Mouse (Mus musculus) thymus, postnatal 10 days (tissue): ENCODE data around the gene Mpnd.

Experiments used
- DNase-seq, 2 experiments: peaks; one replicate each; pipeline ENCODE4 v3.0.0; 2021; ENCODE audit warnings: low spot score in 2 of 2

The Mpnd gene

DNA sequence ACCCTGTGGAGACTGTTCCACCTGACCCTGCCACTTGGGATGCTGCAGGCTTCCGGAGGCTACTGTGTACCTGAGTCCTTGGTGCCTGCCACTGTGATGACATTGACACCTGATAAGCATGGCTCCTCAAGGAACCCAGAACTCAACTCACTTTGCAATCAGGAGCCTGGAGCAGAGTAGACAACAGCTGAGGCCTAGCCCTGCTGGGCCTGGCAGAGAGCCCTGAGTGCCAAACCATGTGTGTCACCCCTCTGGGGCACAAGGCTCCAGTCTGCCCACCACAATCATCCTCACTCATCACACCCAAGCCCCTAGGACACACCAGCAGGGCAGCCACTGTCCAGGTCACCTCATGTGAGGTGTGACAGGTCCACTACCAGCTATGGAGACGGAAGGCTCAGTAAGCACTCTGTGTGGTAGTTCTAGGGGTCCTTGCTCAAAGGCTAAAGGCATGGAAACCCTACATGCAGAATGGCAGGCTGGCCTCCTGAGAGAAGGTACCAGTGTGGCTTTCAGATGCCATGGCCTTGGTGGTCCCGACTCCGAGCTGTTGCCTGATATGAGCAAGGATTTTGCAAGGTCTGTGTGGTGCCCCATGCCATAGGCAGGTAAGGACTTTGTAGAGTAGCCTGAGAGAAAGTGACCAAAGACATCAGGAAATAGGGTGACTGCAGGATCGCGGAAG lies 15.0 kb downstream of the Mpnd start:
- DNase-seq: no peak

DNA sequence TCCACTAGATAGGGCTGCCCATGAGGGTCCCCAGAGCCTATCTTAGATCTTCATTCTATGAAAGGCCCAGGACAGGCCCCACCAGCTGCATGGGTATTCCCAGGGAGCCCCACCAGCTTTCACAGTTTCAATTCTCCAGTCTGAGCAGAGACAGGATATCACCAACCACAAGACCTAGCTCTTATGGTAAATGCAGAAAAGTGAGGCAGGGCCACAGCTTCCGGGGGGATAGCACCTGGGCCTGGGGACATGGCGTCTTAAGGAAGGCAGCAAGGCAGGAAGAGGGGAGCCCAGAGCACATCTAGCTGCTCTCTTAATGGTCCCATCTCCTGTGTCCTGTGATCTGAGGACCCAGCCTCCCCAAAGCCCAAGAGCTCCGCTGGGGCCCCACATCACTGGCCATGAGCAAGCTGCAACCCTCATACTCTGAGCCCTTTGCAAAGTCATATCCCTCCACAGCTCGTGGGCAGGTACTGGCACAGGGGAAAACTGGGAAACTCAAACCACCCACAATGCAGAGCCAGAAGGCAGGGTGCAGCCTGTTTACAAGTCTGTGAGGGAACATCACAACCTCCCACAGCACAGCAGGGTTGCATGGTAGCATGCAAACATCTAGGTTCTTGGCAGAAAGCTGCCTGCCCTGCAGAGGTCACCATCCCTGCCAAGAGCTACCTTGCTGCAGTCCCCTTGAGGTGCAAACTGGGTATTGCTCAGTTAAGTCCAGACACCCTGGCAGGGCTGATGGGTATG lies 15.8 kb downstream of the Mpnd start:
- DNase-seq: peak; percentile 77 to 84

DNA sequence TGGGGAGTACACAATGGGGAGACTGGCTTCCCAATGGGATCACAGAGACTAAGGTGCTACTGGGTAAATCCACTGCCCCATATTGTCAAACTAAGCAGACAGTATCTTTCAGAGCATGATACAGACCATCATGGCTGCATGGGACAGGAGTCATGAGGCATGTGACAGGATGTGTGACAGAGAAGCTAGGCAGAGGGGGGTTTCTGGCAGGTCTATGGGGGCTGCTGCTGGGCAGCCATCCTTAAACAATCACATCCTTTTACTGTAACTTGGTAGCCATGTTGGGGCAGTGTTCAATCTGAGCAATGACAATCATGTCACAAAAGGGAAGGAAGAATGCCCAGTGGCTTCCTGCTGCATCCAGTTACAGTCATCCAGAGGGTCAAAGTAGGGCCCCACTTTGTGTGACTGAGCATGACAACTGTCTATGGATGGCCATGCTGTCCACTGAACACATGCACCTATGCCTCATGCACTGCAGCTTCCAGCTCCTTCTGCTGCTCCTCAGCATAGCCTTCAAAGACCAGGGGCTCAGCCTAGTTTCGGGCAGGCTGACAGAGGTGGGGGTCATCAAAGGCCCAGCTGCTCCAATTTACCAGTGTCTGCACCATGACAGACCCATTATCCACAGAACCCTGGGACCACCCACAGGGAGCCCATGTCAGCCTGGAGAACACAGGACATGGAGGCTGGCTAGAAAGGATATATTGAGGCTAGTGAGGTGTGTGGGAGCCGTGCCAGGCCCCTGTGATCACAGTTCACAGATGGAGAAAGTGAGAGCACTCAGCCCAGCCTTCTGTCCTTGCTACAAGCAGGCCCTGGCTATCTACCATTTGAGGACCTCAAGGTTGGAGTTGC lies 16.8 kb downstream of the Mpnd start:
- DNase-seq: no peak

DNA sequence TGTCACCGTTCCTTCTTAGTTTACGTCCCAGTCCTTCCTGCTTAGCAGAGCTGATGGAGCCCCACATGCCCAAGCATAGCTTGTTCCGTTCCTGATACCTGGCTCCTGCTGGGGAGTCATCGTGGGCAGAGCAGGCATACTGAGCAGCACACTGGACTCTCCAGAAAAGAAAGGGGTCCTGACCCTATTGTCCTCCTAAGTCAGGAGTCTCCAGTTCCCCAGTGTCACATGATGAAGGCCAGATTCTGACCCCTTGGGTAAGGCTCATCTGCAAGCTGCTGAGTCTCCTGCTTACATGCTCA lies 17.4 kb downstream of the Mpnd start:
- DNase-seq: no peak

DNA sequence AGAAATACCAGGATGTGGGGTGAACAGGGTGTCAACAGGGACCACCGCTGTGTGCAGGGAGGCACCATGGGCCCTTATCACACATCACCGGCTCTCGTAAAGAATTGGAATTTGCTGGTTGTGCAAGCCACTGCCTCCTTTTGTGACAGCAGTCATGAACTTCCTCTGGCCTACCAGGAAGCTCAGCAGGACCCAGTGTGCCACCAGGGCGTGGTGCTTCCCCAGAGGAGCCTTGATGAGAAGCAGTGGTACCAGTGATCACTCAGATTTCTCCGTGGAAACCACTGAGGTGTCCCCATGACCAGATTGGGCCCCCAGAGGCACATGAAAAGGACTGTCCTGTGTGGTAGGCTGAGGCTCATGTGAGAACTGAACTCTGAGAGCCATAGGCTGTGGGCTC lies 17.9 kb downstream of the Mpnd start:
- no peak for DNase-seq

DNA sequence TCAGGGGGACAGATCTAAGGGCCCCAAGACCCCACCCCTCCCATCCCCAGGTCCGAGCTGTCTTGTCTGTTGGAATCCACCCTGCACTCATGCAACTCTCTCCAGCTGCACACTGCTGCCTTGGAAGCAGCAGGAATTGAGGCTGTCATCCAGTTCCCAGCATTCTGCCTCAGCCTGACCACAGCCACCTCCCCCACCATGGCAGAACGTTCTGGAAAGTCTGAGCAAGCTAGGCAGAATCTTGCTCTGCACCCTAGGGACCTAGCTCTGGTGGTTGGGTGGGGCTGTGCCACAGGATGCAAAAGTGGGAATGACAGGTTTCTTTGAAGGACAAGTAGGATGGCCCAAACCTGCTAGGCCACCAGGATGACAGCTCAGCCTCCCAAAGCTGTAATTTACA lies 19.0 kb downstream of the Mpnd start:
- DNase-seq: no peak

DNA sequence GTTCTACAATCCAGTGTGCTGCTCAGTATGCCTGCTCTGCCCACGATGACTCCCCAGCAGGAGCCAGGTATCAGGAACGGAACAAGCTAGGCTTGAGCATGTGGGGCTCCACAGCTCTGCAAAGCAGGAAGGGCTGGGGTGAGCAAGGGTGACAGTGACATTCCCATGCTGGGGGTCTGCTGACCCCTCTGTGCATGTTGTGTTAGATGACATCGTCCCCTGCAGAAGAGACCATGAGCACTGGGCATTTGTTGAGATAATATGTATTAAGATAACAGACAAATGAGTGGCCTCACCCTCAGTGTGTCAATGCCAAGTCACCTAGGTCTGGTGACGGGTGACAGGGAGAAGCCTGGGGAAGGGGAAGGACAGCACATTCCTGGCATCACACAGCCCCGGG lies 19.4 kb downstream of the Mpnd start:
- DNase-seq: no peak

DNA sequence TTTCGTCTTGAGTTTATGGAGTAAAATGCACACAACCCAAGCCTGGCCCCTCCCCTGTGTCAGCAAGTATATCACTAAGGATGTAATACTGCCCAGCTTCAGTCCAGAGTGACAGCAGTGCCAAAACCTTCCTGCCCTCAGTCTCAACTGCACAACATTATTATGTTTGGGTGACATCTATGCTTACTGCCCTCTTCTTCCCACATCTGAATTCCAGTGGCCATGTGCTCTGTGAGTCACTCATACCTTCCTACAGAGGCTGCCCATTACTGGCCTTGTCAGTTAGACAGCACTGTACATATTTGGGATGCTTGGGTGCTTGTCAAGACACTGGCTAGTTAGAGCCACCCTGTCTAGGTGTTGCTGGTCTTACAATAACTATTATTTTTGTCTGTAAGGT lies 20.8 kb downstream of the Mpnd start:
- no peak for DNase-seq

DNA sequence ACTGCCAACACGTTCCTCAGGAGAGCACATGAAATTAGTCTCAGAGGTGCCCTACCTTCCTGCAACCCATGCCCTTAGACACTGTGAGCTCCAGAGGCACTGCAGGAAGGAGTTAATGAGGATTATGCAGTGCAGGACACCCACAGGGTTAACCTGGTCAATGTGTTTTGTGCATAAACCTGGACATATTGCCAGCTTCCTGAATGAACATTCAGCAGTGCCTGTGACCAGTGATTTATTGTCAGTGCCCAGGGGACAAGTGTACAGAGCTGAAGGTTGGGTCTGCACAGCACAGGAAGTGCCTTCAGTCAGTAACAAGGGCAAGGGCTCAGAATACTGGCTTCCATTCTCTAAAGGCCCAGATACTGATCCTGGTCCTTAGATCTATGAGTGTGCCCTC lies 21.4 kb downstream of the Mpnd start:
- no peak for DNase-seq

DNA sequence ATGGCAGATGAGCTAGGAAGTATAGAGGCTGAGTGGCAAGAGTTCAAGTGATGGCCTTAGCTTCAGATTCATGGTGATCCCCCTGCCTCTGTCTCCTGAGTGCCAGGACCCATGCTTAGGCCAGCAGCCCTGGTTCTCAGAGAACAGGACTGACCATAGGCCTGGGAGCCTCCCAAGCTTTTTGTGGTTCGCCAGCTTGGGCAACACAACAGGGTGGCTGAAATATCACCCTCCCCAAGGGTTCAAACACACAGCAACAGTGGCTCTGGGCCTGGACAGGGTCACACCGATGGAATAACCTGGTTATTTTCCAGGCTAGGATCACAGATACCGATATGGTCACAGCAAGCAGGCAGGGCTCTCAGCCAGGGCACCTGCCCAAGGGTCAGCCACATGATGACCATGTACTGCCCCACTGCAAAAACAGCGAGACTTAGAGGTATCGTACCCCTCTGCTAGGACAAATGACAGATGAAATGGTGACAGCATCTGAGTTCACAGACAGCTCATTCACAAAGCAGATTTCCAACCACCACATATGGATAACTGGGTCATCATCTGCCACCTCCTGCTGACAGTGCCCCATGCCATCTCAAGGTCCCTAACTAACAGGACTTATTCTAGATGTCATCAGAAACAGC lies 22.4 kb downstream of the Mpnd start:
- no peak for DNase-seq

DNA sequence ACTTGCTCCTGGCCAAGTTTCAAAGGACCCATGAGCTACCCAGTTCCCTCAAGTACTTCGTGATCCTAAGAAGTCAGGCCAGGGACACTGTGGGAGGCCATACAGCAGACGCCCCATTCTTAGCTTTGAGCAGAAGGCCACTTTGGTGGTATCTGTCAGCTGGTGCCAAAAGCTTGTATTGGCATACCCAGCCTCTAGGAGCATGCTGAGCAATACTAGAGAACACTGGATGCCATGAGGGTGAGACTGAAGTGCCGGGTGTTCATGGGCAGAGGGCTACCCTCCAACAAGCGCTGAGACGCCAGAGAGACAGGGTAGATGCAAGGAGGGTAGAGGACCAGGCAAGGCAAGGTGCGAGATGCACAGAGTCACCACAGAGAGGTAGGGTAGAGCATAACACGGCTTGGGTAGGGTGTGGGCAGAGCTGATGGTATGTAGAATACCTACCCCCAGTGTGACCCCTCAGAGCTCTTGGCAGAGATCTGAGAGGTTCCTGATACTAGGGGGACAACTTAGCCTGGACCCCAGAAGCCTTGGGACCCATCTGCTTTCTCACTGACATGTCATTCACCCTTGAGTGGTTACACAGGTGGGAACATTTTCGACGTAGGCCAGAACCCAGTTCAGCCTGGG lies 24.8 kb downstream of the Mpnd start:
- no peak for DNase-seq

DNA sequence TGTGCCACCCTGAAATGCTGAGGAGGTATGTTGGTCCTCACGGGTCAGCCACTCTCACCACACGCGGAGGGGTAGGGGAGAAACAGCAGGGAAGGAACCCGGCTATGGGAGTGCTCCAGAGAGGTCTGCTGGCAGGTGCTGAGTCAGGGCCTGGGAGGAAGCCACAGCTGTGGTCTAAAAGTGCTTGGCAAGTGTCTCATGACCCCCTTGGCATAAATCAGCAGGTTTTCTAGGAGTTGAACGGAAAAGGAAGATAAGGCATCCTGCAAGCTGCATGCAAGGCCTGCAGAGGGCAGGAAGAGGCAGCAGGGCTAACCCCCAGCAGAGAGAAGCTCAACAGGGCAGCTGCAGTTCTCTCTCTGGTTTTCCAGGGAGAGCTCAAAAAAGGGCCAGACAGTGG lies 25.4 kb downstream of the Mpnd start:
- DNase-seq: peak in 1 of 2 experiments; percentile 35

DNA sequence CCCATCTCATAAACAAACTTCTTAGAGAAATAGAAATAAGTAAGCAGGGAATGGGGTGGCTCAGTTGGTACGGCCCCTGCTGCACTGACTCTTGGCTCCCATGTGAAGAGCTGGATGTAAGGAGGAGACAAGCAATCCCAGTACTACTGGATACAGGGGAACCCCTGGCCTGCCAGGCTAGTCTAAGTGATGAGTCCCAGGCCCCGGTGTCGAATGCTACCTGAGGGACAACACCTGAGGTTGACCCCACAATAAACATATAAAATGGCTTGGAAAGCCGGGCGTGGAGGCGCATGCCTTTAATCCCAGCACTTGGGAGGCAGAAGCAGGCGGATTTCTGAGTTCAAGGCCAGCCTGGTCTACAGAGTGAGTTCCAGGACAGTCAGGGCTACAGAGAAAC lies 25.9 kb downstream of the Mpnd start:
- DNase-seq: no peak

DNA sequence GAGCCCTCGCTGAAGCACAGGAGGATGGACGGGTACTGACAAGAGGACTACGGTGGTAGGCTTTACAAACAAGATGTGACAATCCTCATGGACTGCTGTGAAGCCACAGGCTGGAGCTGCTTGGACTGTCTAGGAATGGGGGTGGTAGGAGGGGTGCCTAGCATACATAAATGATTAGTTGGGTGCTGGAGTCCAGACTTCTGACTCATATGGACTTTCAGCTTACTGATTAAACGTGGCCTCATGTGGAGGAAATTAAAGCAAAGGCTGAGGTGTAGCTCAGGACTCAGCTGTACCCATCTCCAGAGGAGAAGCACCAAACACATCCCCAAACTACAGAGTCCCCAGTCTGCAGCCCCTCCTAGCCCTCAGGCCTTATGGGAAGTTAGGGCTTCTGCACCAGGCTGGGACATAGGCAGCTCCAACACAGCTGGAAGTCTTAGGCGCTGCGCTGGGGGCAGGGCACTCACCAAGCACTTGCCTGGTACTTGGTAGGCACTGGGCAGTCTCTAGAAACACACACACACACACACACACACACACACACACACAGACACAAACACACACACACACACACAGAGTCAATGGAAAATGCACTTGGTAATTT lies 26.7 kb downstream of the Mpnd start:
- DNase-seq: no peak

DNA sequence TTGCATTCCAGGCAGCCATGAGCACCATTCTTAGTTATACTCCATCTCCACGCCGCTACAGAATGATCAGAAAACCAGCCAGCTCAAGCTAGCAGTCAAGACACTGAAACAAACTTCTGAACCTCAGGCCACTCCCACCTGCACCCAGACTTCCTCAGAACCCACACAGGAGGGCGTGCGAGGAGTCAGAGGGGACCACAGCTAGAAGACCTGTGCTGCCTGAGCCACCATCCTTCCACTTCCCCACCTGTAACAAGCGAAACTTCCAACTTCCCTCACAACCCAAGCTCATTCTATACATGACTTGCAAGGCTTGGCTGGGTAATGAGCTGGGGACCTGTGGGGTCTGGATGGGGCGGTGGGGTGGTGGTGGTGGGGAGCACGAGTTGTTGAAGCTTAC lies 27.3 kb downstream of the Mpnd start:
- DNase-seq: peak in 1 of 2 experiments; percentile 56

DNA sequence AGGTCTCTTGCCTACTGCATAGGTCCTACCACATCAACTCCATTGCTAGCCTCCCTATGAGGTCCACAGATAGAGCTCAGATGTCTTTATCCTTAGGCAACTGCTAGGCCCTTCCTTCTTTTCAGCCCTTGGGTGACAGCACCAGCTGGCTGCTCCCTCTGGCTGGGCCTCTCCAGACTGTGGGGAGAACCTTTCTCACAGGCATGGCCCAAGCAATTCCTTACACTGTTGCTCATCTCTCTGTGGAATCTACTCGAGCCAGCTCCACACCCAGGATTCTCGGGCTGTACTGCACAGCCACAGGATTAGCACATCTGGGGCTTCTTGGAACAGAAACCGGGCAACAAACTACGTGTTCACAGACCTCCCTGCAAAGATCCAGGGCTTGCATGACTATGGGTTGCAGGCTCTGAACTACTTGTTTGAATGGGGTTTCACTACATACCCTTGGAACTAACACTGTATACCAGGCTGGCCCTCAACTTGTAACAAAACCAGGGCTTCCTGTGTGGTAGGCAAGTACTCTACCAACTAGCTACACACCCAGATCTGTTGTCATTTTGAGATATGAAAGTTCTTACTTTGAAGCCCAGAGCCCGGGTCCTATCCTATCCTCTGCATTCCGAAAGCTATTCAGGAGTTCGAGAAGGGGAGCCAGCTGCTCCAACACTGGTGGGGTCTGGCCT lies 28.7 kb downstream of the Mpnd start:
- no peak for DNase-seq

DNA sequence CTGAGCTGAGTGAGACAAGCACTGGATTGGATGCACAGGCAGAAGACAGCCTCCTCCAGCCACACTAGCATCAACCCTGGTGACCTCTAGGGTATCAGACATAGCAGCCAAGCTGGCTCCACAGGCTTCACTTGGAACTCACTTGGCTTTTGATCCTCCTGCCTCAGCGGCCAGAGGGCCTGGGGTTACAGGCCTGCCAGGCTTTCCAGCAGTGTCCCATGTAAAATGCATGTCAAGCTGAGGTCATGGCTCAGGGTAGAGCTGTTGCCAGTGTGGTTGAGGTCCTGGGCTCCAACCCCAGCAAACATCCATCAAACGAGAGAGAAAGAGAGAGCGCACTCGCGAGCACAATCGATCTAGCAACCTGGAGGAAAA lies 29.2 kb downstream of the Mpnd start:
- DNase-seq: no peak

DNA sequence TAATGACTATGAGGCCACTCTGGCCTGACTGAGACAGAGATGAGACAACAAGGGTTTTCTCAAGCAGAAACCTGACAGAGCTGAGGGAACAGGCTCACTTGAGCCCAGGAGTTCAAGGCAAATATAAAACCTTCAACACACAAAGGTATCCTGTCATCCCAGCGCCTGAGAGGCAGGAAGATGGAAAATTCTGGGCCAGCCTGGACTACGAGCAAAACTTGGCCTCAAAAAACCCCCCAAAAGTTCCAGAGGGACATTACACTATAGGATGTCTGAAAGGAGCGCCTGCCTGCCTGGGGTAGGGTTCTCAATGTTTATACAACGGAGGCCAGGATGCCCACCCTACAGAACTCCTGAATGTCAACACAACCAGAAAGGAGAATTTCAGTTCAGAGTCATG lies 29.7 kb downstream of the Mpnd start:
- no peak for DNase-seq

DNA sequence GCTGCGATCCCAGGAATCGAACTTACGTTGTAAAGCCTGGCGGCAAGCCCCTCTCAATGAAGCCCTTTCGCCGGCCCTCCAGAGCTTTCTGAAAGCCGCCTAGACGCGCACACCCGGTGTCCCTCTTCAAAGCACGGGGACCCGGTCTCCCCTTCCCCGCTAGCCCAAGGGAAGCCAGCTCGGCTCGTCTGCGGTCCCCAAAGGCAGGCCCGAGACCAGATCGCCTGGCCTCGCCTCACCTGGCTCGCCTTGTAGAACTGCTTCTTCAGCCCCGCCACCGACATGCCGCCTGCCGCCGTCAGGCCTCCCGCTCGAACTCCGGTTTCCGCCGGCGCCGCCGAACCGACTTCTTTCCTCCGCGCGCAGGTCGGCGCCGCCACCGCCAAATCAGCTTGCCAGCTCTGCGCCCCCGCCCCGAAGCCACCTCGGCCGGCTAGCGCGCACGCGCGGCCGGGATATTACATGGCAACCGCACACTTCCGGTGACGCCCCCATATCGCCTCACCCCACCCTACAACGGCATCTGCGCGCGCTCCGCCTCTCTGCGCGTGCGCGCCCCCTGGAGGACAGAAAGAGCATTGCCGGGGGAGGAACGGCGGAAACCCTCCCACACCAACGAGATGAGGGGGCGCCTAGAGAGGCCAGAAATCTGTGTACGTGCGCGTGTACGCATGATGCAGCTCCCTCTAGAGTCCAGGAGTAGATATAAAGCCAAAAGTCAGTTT lies 30.8 kb downstream of the Mpnd start, which contains the start of gene Sh3gl1:
Sh3gl1 (minus strand) TSS at position 460 of the 725 bp plus-strand sequence.
- peak; percentile 99 to 100 for DNase-seq

DNA sequence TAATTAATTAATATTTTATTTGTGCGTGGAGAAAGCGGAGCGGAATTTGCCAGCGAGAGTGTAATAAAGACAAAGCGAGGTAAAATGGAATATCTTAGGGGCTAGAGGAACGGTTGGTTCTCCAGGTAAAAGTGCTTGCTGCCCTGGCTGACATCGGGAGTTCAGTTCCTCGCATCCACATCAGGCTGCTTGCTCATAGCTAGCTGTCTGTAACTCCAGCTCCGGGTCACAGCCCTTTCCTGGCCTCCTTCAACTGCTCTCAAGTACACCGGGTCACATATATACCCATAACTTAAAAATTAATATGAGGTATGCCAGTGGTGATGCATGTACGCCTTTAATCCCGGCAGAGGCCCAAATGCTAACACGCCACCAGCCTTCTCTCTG lies 31.4 kb downstream of the Mpnd start:
- no peak for DNase-seq
